Mouse (Mus musculus) midbrain, embryonic 12.5 days (tissue): Measurements from ENCODE around the gene Hivep3. TPM values are rescaled to one million over a fixed set of nuclear protein-coding genes. Genes with fewer than 3 reads are reported as not detected.

Experiments
- ATAC-seq: fragments of 200-750 bp; cut with Nextera tagmentation; 2 replicates; pipeline ENCODE4 v1.8.0; 2017; ENCODE audit warnings: low read depth, moderate TSS enrichment, moderate library complexity; ENCODE audit not compliant: low FRiP score
- H3K27ac ChIP-seq: fragments of 300-500 bp; sonication (generic); replicated peaks from 2 replicates; pipeline ENCODE4 v1.5.1; 2016; ENCODE audit warnings: mild to moderate bottlenecking
- H3K27me3 ChIP-seq: fragments of 300-500 bp; sonication (generic); 2 replicates; pipeline ENCODE4 v1.6.1; 2016; ENCODE audit warnings: mild to moderate bottlenecking
- H3K36me3 ChIP-seq: fragments of 300-500 bp; sonication (generic); 2 replicates; pipeline ENCODE4 v1.6.1; 2016
- H3K4me1 ChIP-seq: fragments of 300-500 bp; sonication (generic); 2 replicates; pipeline ENCODE4 v1.6.1; 2016
- H3K4me2 ChIP-seq: fragments of 300-500 bp; sonication (generic); replicated peaks from 2 replicates; pipeline ENCODE4 v1.6.1; 2016; ENCODE audit warnings: mild to moderate bottlenecking, moderate library complexity
- H3K4me3 ChIP-seq: fragments of 300-500 bp; sonication (generic); 2 replicates; pipeline ENCODE4 v1.5.1; 2016; ENCODE audit warnings: mild to moderate bottlenecking
- H3K9ac ChIP-seq: fragments of 300-500 bp; sonication (generic); replicated peaks from 2 replicates; pipeline ENCODE4 v1.6.1; 2016; ENCODE audit warnings: mild to moderate bottlenecking, moderate library complexity
- H3K9me3 ChIP-seq: fragments of 300-500 bp; sonication (generic); 2 replicates; pipeline ENCODE4 v1.6.1; 2016; ENCODE audit warnings: mild to moderate bottlenecking
- WGBS: fragments of 180-500 bp; shearing (Covaris S2); methylation state at CpG from one replicate; pipeline ENCODE4 v1.1.7; 2016; 5-methylcytosine and 5-hydroxymethylcytosine counted together
- polyA plus RNA-seq: library from polyadenylated mRNA; unstranded; fragments of >200 nt; fragmentation: Nextera tagmentation; extraction: Ambion mirVana; gene quantifications from 2 replicates; pipeline ENCODE4 v1.2.1, GENCODE M21; 2016

Hivep3 gene
- polyA plus RNA-seq, 1 experiment from 2014 or later = 4.5 TPM

GRCm38 (mm10) chr4:119833333-119833732 lies 99.7 kb downstream of the Hivep3 start:
- no peaks in the 10 kb centered on the region for H3K4me1 ChIP-seq
- H3K36me3 ChIP-seq = no peaks in the 10 kb centered on the region
- H3K27ac ChIP-seq = no peak overlapping the region
- no peak overlapping the region for H3K4me3 ChIP-seq
- no peaks in the 10 kb centered on the region for H3K27me3 ChIP-seq
- no peak overlapping the region for H3K4me2 ChIP-seq
- 72% methylated on average over 9 of the region's 9 CpGs for WGBS
- ATAC-seq = no peak
- no peak overlapping the region for H3K9ac ChIP-seq
- no peaks in the 10 kb centered on the region for H3K9me3 ChIP-seq

DNA sequence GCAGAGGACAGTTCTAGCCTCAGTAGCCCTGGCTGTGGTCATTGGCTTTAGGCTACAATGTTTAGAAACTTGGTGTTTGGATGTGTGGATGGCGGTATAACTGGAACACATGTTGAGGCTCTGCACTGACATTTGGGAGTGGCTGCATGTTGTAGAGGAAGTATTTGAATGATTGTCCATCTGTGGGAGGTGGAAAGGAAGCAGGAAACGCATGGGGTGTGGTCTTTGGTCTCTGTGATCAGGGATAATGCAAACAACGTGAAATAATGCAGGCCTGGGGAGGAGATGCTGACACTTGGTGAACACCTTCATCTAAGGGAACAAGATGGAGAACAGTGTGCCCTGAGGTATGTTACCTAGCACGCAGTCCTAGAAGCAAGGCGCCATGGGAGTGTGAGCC lies 100.3 kb downstream of the Hivep3 start:
- Histone ChIP-seq H3K9ac (no peak overlapping the region), H3K27me3 (no peaks in the 10 kb centered on the region), H3K4me2 (no peak overlapping the region), H3K27ac (no peak overlapping the region), H3K9me3 (no peaks in the 10 kb centered on the region), H3K4me3 (no peak overlapping the region), H3K36me3 (no peaks in the 10 kb centered on the region), H3K4me1 (no peaks in the 10 kb centered on the region)
- no peak for ATAC-seq
- WGBS = 82% methylated on average over 5 of the region's 5 CpGs

GRCm38 (mm10) chr4:119836181-119836580 lies 102.6 kb downstream of the Hivep3 start:
- Histone ChIP-seq H3K4me2 (no peak overlapping the region), H3K27ac (no peak overlapping the region), H3K27me3 (no peaks in the 10 kb centered on the region), H3K4me1 (no peaks in the 10 kb centered on the region), H3K36me3 (no peaks in the 10 kb centered on the region), H3K9ac (no peak overlapping the region), H3K9me3 (no peaks in the 10 kb centered on the region), H3K4me3 (no peak overlapping the region)
- WGBS = 86% methylated on average over 3 of the region's 3 CpGs
- ATAC-seq = no peak

DNA sequence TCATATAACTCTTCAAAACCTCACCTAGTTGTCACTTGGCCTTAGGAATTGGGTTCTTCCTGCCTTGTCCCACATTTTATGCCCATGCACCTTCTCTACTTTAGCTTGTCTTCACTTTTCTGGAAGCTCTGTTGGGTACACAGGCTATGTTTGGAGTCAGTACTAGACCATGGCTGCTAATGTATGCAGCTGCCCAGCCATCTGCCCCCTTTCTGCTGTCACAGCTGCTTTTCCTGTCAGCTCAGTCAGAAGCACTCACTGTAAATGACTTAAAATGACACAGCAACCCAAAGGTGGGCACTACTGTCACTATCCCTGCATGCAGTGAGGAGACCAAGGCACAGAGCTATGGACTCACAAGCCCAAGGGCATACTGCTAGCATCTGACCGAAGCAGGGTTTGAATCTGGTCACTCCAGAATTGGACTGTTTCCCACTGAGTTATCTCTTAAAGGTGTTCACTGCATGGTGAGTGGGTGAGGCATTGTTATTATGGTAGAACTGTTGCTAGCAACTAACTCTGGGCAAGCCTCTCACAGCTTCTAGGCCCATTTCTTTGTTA lies 104.0 kb downstream of the Hivep3 start:
- Histone ChIP-seq H3K36me3 (no peaks in the 10 kb centered on the region), H3K9me3 (no peaks in the 10 kb centered on the region), H3K4me3 (no peak overlapping the region), H3K4me1 (no peaks in the 10 kb centered on the region), H3K27me3 (no peaks in the 10 kb centered on the region), H3K4me2 (no peak overlapping the region), H3K9ac (no peak overlapping the region), H3K27ac (no peak overlapping the region)
- WGBS = 97% methylated on average over 1 of the region's 1 CpGs
- no peak for ATAC-seq

GRCm38 (mm10) chr4:119838308-119838707 lies 104.7 kb downstream of the Hivep3 start:
- Histone ChIP-seq H3K9ac (no peak overlapping the region), H3K27me3 (no peaks in the 10 kb centered on the region), H3K4me2 (no peak overlapping the region), H3K36me3 (no peaks in the 10 kb centered on the region), H3K4me1 (no peaks in the 10 kb centered on the region), H3K27ac (no peak overlapping the region), H3K4me3 (no peak overlapping the region), H3K9me3 (no peaks in the 10 kb centered on the region)
- 85% methylated on average over 2 of the region's 2 CpGs for WGBS
- ATAC-seq = no peak

DNA sequence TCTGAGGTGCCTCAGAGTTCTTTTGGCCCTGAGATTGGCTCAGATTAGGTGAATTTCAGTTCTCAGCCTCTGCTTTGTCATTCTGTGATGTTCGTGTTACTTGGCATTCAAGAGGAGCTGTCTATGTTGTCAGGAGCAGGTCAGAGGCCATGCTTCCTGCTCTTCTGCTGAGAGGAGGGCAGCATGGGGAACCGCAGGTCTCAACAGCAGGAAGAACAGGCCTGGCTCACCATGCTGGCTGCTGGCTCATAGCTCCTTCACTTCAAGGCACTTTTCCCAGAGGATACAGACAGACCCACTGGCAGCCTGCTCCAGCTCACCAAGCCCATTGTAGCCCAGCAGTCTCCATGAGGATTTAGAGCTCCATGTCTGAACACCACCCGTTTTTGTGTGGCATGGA lies 109.7 kb downstream of the Hivep3 start:
- ATAC-seq = no peak
- 59% methylated on average over 3 of the region's 3 CpGs for WGBS
- H3K4me2 ChIP-seq = no peak overlapping the region

DNA sequence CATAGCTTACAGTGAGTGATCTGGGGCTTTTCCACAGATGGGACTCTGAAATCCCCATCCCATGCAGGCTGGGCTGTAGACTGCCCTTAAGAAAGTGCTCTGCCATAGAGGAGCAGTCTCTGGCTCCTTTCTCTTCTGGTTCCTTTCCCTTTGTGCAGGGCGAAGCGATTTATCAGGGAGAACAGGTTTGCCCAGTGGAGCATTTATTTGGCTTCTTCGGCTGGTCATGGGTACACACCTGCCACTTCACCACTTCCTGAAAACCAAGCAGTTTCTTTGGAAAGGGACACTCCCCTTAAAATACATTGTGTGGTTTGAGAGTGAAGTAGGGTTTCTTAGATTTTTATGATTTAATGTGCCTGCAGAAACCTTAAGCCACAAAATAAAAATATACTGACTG lies 110.7 kb downstream of the Hivep3 start:
- Histone ChIP-seq H3K27ac (no peak overlapping the region), H3K4me3 (no peak overlapping the region), H3K4me2 (no peak overlapping the region), H3K9me3 (no peaks in the 10 kb centered on the region), H3K4me1 (no peaks in the 10 kb centered on the region), H3K27me3 (no peaks in the 10 kb centered on the region), H3K9ac (no peak overlapping the region), H3K36me3 (no peaks in the 10 kb centered on the region)
- WGBS = 77% methylated on average over 3 of the region's 3 CpGs
- no peak for ATAC-seq

More for the DNA sequence above, 109.7 kb downstream of the Hivep3 start:
- no peak overlapping the region for H3K27ac ChIP-seq
- no peaks in the 10 kb centered on the region for H3K4me1 ChIP-seq
- no peak overlapping the region for H3K4me3 ChIP-seq
- H3K36me3 ChIP-seq = no peaks in the 10 kb centered on the region
- no peak overlapping the region for H3K9ac ChIP-seq
- H3K9me3 ChIP-seq = no peaks in the 10 kb centered on the region
- no peaks in the 10 kb centered on the region for H3K27me3 ChIP-seq

DNA sequence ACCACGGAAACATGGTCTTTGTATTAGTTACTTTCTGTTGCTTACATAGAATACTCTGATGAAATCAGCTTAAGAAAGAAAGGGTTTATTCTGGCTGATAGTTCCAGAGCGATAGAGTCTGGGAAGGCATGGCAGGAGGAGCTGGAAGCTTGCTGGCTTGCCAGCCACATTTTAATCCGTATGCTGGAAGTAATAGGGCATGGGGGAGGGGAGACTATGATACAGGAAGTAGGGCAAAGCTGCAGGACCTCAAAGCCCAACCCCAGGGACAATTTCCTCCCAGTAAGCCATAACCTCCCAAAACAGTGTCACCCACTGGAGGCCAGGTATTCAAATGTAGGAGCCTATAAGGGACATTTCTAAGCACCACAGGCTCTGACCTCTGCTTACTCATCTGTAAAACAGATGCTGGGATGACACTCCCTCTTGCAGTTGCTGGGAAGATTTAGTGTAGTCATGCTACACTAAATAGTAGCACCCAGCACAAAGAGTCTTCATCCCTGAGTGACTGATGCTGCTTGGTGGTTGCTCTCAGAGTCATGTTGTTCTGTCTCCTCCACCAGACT lies 112.1 kb downstream of the Hivep3 start:
- Histone ChIP-seq H3K9me3 (no peaks in the 10 kb centered on the region), H3K4me2 (no peak overlapping the region), H3K9ac (no peak overlapping the region), H3K4me1 (no peaks in the 10 kb centered on the region), H3K27me3 (no peaks in the 10 kb centered on the region), H3K4me3 (no peak overlapping the region), H3K27ac (no peak overlapping the region), H3K36me3 (no peaks in the 10 kb centered on the region)
- no peak for ATAC-seq
- 70% methylated on average over 3 of the region's 3 CpGs for WGBS

DNA sequence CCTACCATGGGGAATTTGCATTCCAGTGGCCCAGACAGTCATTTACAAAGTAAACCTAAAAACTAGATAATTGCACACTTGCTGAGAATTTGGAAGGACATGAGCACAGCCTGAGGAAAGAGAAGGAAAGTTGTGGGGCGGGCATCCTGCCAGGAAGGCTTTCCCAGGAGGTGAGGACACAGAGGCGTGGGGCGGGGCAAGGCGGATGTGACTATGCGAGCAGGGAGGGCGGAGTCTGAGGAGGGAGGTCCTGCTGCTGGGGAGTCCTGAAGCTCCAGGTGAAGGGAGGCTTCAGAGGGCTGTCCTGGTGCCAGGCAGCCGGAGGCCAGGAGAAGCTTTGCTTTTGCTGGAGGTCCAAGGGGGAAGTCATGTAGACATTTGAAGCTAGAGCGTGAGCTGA lies 118.9 kb downstream of the Hivep3 start:
- no peak for ATAC-seq
- no peaks in the 10 kb centered on the region for H3K4me1 ChIP-seq
- no peaks in the 10 kb centered on the region for H3K27me3 ChIP-seq
- H3K9me3 ChIP-seq = no peaks in the 10 kb centered on the region
- no peaks in the 10 kb centered on the region for H3K36me3 ChIP-seq
- 59% methylated on average over 8 of the region's 8 CpGs for WGBS
- H3K9ac ChIP-seq = no peak overlapping the region
- H3K4me3 ChIP-seq = no peak overlapping the region
- no peak overlapping the region for H3K4me2 ChIP-seq
- H3K27ac ChIP-seq = no peak overlapping the region

GRCm38 (mm10) chr4:119854307-119855144 lies 120.9 kb downstream of the Hivep3 start:
- no peak overlapping the region for H3K9ac ChIP-seq
- H3K9me3 ChIP-seq = no peaks in the 10 kb centered on the region
- no peaks in the 10 kb centered on the region for H3K4me1 ChIP-seq
- no peak overlapping the region for H3K4me2 ChIP-seq
- no peaks in the 10 kb centered on the region for H3K27me3 ChIP-seq
- H3K4me3 ChIP-seq = no peak overlapping the region
- H3K36me3 ChIP-seq = no peaks in the 10 kb centered on the region
- WGBS = 75% methylated on average over 9 of the region's 9 CpGs
- ATAC-seq = no peak
- H3K27ac ChIP-seq = no peak overlapping the region

DNA sequence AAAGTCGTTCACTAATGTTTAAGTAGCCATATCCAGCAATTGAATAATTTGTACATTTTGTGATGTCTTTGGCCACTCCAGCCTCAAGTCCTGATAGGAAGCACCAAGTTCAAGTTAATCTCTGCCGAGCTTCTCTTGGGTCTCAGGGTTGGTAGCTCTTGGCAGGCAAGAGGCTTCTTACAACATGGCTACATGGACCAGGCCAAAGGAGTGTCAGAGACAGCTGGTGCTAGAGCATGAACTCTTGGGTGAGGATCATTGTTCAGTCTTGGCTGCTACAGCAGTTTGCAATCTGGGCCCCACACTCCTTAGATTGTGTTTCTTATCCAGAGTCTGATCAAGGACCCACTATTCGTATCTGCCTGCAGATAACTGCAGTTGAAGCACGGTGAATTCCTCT lies 125.9 kb downstream of the Hivep3 start:
- Histone ChIP-seq H3K9me3 (no peaks in the 10 kb centered on the region), H3K4me1 (no peaks in the 10 kb centered on the region), H3K27ac (no peak overlapping the region), H3K4me2 (no peak overlapping the region), H3K4me3 (no peak overlapping the region), H3K36me3 (no peaks in the 10 kb centered on the region), H3K9ac (no peak overlapping the region), H3K27me3 (no peaks in the 10 kb centered on the region)
- WGBS = 79% methylated on average over 4 of the region's 4 CpGs
- ATAC-seq = no peak

- Histone ChIP-seq H3K4me3 (no peak overlapping the region), H3K9ac (no peak overlapping the region), H3K27ac (no peak overlapping the region), H3K4me2 (no peak overlapping the region), H3K9me3 (no peaks in the 10 kb centered on the region), H3K27me3 (no peaks in the 10 kb centered on the region), H3K36me3 (no peaks in the 10 kb centered on the region), H3K4me1 (no peaks in the 10 kb centered on the region)
- ATAC-seq = no peak
- WGBS = 71% methylated on average over 4 of the region's 4 CpGs
Measured at GRCm38 (mm10) chr4:119861001-119861400, 127.4 kb downstream of the Hivep3 start.
